Mouse (Mus musculus) kidney, embryonic 16.5 days (tissue): ENCODE results near the gene Prpf19. TPM values are rescaled to one million over a fixed set of nuclear protein-coding genes. Genes with fewer than 3 reads are reported as not detected.
A peak's percentile ranks its signal among the peaks of the same experiment; 100 is the strongest.

Source experiments
- ATAC-seq: fragments of 200-750 bp; cut with Nextera tagmentation; 2 replicates; pipeline ENCODE4 v1.8.0; 2017; ENCODE audit warnings: moderate TSS enrichment; ENCODE audit not compliant: low FRiP score, low TSS enrichment
- H3K27ac ChIP-seq: fragments of 300-500 bp; sonication (generic); 2 replicates; pipeline ENCODE4 v1.5.1; 2014; ENCODE audit warnings: low read length
- H3K27me3 ChIP-seq: fragments of 300-500 bp; sonication (generic); 2 replicates; pipeline ENCODE4 v1.6.1; 2014; ENCODE audit warnings: low read length, control low read depth, mixed read lengths; ENCODE audit not compliant: insufficient read depth
- H3K36me3 ChIP-seq: fragments of 300-500 bp; sonication (generic); 2 replicates; pipeline ENCODE4 v1.6.1; 2014; ENCODE audit warnings: low read length, control low read depth, mixed read lengths; ENCODE audit not compliant: insufficient read depth
- H3K4me1 ChIP-seq: fragments of 300-500 bp; sonication (generic); 2 replicates; pipeline ENCODE4 v1.6.1; 2014; ENCODE audit warnings: low read length, control low read depth, mixed read lengths; ENCODE audit not compliant: insufficient read depth
- H3K4me2 ChIP-seq: fragments of 300-500 bp; sonication (generic); replicated peaks from 2 replicates; pipeline ENCODE4 v1.6.1; 2014; ENCODE audit warnings: low read depth, low read length
- H3K4me3 ChIP-seq: fragments of 300-500 bp; sonication (generic); 2 replicates; pipeline ENCODE4 v1.5.1; 2014; ENCODE audit warnings: mild to moderate bottlenecking, low read length
- H3K9ac ChIP-seq: fragments of 300-500 bp; sonication (generic); replicated peaks from 2 replicates; pipeline ENCODE4 v1.6.1; 2014; ENCODE audit warnings: low read length
- H3K9me3 ChIP-seq: fragments of 300-500 bp; sonication (generic); 2 replicates; pipeline ENCODE4 v1.6.1; 2016; ENCODE audit warnings: low read length, control low read depth
- WGBS: fragments of 180-500 bp; shearing (Covaris S2); extraction: QIAGEN DNeasy Blood & Tissue Kit; methylation state at CpG from one replicate; pipeline ENCODE4 v1.1.7; 2014; 5-methylcytosine and 5-hydroxymethylcytosine counted together
- polyA plus RNA-seq: library from polyadenylated mRNA; unstranded; fragments of >200 nt; fragmentation: Nextera tagmentation; extraction: Ambion mirVana; gene quantifications from 2 replicates; pipeline ENCODE4 v1.2.1, GENCODE M21; 2015

The Prpf19 gene
- polyA plus RNA-seq, 1 experiment from 2014 or later, result 51.3 TPM

- Histone ChIP-seq H3K9me3 (no peaks in the 10 kb centered on the region), H3K36me3 (peaks cover 31% of the 10 kb centered on the region), H3K27me3 (no peaks in the 10 kb centered on the region), H3K4me3 (peak overlapping the region; percentile 89), H3K9ac (peak overlapping the region; percentile 87), H3K4me2 (peak overlapping the region; percentile 100), H3K4me1 (peaks cover 31% of the 10 kb centered on the region), H3K27ac (no peak overlapping the region)
- ATAC-seq, result no peak
- 84% methylated on average over 5 of the region's 5 CpGs for WGBS
Observed at GRCm38 (mm10) chr19:10947219-10947618, 52.2 kb downstream of the Prpf19 start.

- 1% methylated on average over 20 of the region's 20 CpGs for WGBS
- ATAC-seq, result no peak
- peaks cover 31% of the 10 kb centered on the region for H3K4me1 ChIP-seq
- H3K27me3 ChIP-seq, result no peaks in the 10 kb centered on the region
- H3K4me2 ChIP-seq, result peak overlapping the region; percentile 100
- H3K9me3 ChIP-seq, result no peaks in the 10 kb centered on the region
- H3K36me3 ChIP-seq, result peaks cover 19% of the 10 kb centered on the region
- H3K27ac ChIP-seq, result no peak overlapping the region
- peak overlapping the region; percentile 89 for H3K4me3 ChIP-seq
- peak overlapping the region; percentile 87 for H3K9ac ChIP-seq
Observed at GRCm38 (mm10) chr19:10948416-10948815, 53.4 kb downstream of the Prpf19 start.

- H3K4me2 ChIP-seq, result peak within 1 kb of the TSS; percentile 100
- H3K4me1 ChIP-seq, result peaks cover 31% of the 10 kb centered on the region
- WGBS, result under 1% methylated on average over 30 of the region's 30 CpGs
- ATAC-seq, result peak; percentile 97
- peak within 1 kb of the TSS; percentile 89 for H3K4me3 ChIP-seq
- peak within 1 kb of the TSS; percentile 59; the same call in 1 of the 2 replicates for H3K27ac ChIP-seq
- H3K27me3 ChIP-seq, result no peaks in the 10 kb centered on the region
- peaks cover 12% of the 10 kb centered on the region for H3K36me3 ChIP-seq
- H3K9me3 ChIP-seq, result no peaks in the 10 kb centered on the region
- H3K9ac ChIP-seq, result peak within 1 kb of the TSS; percentile 87
Observed at GRCm38 (mm10) chr19:10949112-10949511, 54.1 kb downstream of the Prpf19 start, which contains the start of gene Ccdc86. Gene Ccdc86 (minus strand): TSS chr19:10949266.

- no peaks in the 10 kb centered on the region for H3K27me3 ChIP-seq
- no peak for ATAC-seq
- H3K4me3 ChIP-seq, result peak overlapping the region; percentile 89
- peak overlapping the region; percentile 59; the same call in 1 of the 2 replicates for H3K27ac ChIP-seq
- peaks cover 8% of the 10 kb centered on the region for H3K36me3 ChIP-seq
- no peaks in the 10 kb centered on the region for H3K9me3 ChIP-seq
- peak overlapping the region; percentile 70 for H3K9ac ChIP-seq
- peaks cover 31% of the 10 kb centered on the region for H3K4me1 ChIP-seq
- WGBS, result 33% methylated on average over 9 of the region's 9 CpGs
- peak overlapping the region; percentile 100 for H3K4me2 ChIP-seq
Observed at GRCm38 (mm10) chr19:10949558-10949957, 54.5 kb downstream of the Prpf19 start.

- no peak overlapping the region for H3K4me2 ChIP-seq
- WGBS, result 53% methylated on average over 11 of the region's 11 CpGs
- ATAC-seq, result peak; percentile 40
- peak overlapping the region; percentile 74 for H3K27ac ChIP-seq
- no peaks in the 10 kb centered on the region for H3K9me3 ChIP-seq
- peak overlapping the region; percentile 18 for H3K9ac ChIP-seq
- H3K36me3 ChIP-seq, result no peaks in the 10 kb centered on the region
- peaks cover 22% of the 10 kb centered on the region for H3K4me1 ChIP-seq
- peaks cover 8% of the 10 kb centered on the region; the same call in 1 of the 2 replicates for H3K27me3 ChIP-seq
- no peak overlapping the region for H3K4me3 ChIP-seq
Observed at GRCm38 (mm10) chr19:10952021-10952939, 57.2 kb downstream of the Prpf19 start.

Other genes with a start within 250 kb of the Prpf19 start
- gene Pga5, start 217.2 kb upstream of the Prpf19 start, polyA plus RNA-seq, result not detected in 2 replicates
- 36.2 and 37.6 TPM in 2 replicates for gene Vps37c, start 206.5 kb upstream of the Prpf19 start, polyA plus RNA-seq
- 0.19 and 0.31 TPM in 2 replicates for gene Cd5, start 156.2 kb upstream of the Prpf19 start, polyA plus RNA-seq
- gene Cd6, start 65.2 kb upstream of the Prpf19 start, polyA plus RNA-seq, result 0.13 TPM in 1 of 2 replicates, not detected in the other
- gene Slc15a3, start 55.5 kb upstream of the Prpf19 start, polyA plus RNA-seq, result 0.54 and 0.85 TPM in 2 replicates
- 88.6 and 94.4 TPM in 2 replicates for gene Tmem132a, start 25.3 kb upstream of the Prpf19 start, polyA plus RNA-seq
- 115 and 118 TPM in 2 replicates for gene Tmem109, start 13.2 kb upstream of the Prpf19 start, polyA plus RNA-seq
- gene Zp1, start 25.4 kb downstream of the Prpf19 start, polyA plus RNA-seq, result not detected in 2 replicates
- 0.10 TPM in 1 of 2 replicates, not detected in the other for gene Ptgdr2, start 41.9 kb downstream of the Prpf19 start, polyA plus RNA-seq
- gene Ccdc86, start 54.0 kb downstream of the Prpf19 start, polyA plus RNA-seq, result 32.2 and 33.5 TPM in 2 replicates
- gene Ms4a10, start 79.4 kb downstream of the Prpf19 start, polyA plus RNA-seq, result not detected in 2 replicates
- gene Ms4a15, start 98.0 kb downstream of the Prpf19 start, polyA plus RNA-seq, result not detected in 2 replicates
- not detected in 2 replicates for gene Ms4a18, start 122.8 kb downstream of the Prpf19 start, polyA plus RNA-seq
- gene Ms4a8a, start 185.9 kb downstream of the Prpf19 start, polyA plus RNA-seq, result not detected in 2 replicates
- gene 1700017D01Rik, start 235.6 kb downstream of the Prpf19 start, polyA plus RNA-seq, result not detected in 2 replicates